Mouse (Mus musculus): ENCODE measurements at regions not wholly inside any gene's neighbourhood (a gene's known extent, or its start where the extent isn't known, plus 50 kb on each side); places are given as distances from the start of the nearest gene placed in this dataset.

GRCm38 (mm10) chr4:31076236-31076635, 887.7 kb upstream of the Map3k7 start:
- Histone ChIP-seq H3K36me3 (no peaks in the 10 kb centered on the region), H3K9ac (no peak overlapping the region), H3K27ac (no peak overlapping the region), H3K4me3 (no peak overlapping the region), H3K9me3 (no peaks in the 10 kb centered on the region), H3K27me3 (replicated peaks) (no peaks in the 10 kb centered on the region), H3K4me1 (no peaks in the 10 kb centered on the region), H3K4me2 (replicated peaks) (no peak overlapping the region)
- no peak for ATAC-seq (ENCODE audit: low FRiP score, low read depth)
- WGBS = 86% methylated on average over 3 of the region's 3 CpGs

- H3K4me2 ChIP-seq (replicated peaks) = no peak overlapping the region
- no peak overlapping the region for H3K9ac ChIP-seq
- no peaks in the 10 kb centered on the region for H3K27me3 ChIP-seq (replicated peaks)
- ATAC-seq (ENCODE audit: low FRiP score, low read depth) = no peak
- H3K4me1 ChIP-seq = no peaks in the 10 kb centered on the region
- H3K27ac ChIP-seq = no peak overlapping the region
- H3K4me3 ChIP-seq = no peak overlapping the region
- no peaks in the 10 kb centered on the region for H3K36me3 ChIP-seq
- 83% methylated on average over 8 of the region's 8 CpGs for WGBS
- no peaks in the 10 kb centered on the region for H3K9me3 ChIP-seq
Measured at GRCm38 (mm10) chr4:31121586-31121985, 842.3 kb upstream of the Map3k7 start.

- no peaks in the 10 kb centered on the region for H3K4me1 ChIP-seq
- no peak overlapping the region for H3K9ac ChIP-seq
- 86% methylated on average over 1 of the region's 1 CpGs for WGBS
- no peak overlapping the region for H3K4me2 ChIP-seq (replicated peaks)
- H3K9me3 ChIP-seq = no peaks in the 10 kb centered on the region
- no peak overlapping the region for H3K27ac ChIP-seq
- no peak overlapping the region for H3K4me3 ChIP-seq
- ATAC-seq (ENCODE audit: low FRiP score, low read depth) = no peak
- no peaks in the 10 kb centered on the region for H3K36me3 ChIP-seq
- no peaks in the 10 kb centered on the region for H3K27me3 ChIP-seq (replicated peaks)
Measured at GRCm38 (mm10) chr4:31143166-31143565, 820.7 kb upstream of the Map3k7 start.

- ATAC-seq (ENCODE audit: low FRiP score, low read depth) = no peak
- Histone ChIP-seq H3K27ac (no peak overlapping the region), H3K9ac (no peak overlapping the region), H3K36me3 (no peaks in the 10 kb centered on the region), H3K4me1 (no peaks in the 10 kb centered on the region), H3K9me3 (no peaks in the 10 kb centered on the region), H3K4me3 (no peak overlapping the region), H3K27me3 (replicated peaks) (no peaks in the 10 kb centered on the region), H3K4me2 (replicated peaks) (no peak overlapping the region)
- 67% methylated on average over 4 of the region's 4 CpGs for WGBS
Measured at GRCm38 (mm10) chr4:31167431-31167830, 796.5 kb upstream of the Map3k7 start.

GRCm38 (mm10) chr4:31168357-31168756, 795.5 kb upstream of the Map3k7 start:
- no peak for ATAC-seq (ENCODE audit: low FRiP score, low read depth)
- Histone ChIP-seq H3K27me3 (replicated peaks) (no peaks in the 10 kb centered on the region), H3K4me1 (no peaks in the 10 kb centered on the region), H3K4me3 (no peak overlapping the region), H3K4me2 (replicated peaks) (no peak overlapping the region), H3K36me3 (no peaks in the 10 kb centered on the region), H3K9ac (no peak overlapping the region), H3K27ac (no peak overlapping the region), H3K9me3 (no peaks in the 10 kb centered on the region)
- WGBS = 81% methylated on average over 4 of the region's 4 CpGs

- Histone ChIP-seq H3K9me3 (no peaks in the 10 kb centered on the region), H3K27ac (no peak overlapping the region), H3K27me3 (replicated peaks) (no peaks in the 10 kb centered on the region), H3K4me1 (no peaks in the 10 kb centered on the region), H3K4me3 (no peak overlapping the region), H3K9ac (no peak overlapping the region), H3K4me2 (replicated peaks) (no peak overlapping the region), H3K36me3 (no peaks in the 10 kb centered on the region)
- 60% methylated on average over 3 of the region's 3 CpGs for WGBS
- no peak for ATAC-seq (ENCODE audit: low FRiP score, low read depth)
Measured at GRCm38 (mm10) chr4:31171190-31171589, 792.7 kb upstream of the Map3k7 start.

- no peak overlapping the region for H3K4me2 ChIP-seq (replicated peaks)
- H3K9me3 ChIP-seq = no peaks in the 10 kb centered on the region
- H3K27me3 ChIP-seq (replicated peaks) = no peaks in the 10 kb centered on the region
- no peak for ATAC-seq (ENCODE audit: low FRiP score, low read depth)
- H3K4me1 ChIP-seq = no peaks in the 10 kb centered on the region
- no peak overlapping the region for H3K27ac ChIP-seq
- no peak overlapping the region for H3K9ac ChIP-seq
- no peaks in the 10 kb centered on the region for H3K36me3 ChIP-seq
- H3K4me3 ChIP-seq = no peak overlapping the region
Measured at GRCm38 (mm10) chr4:31197852-31198251, 766.0 kb upstream of the Map3k7 start.

GRCm38 (mm10) chr4:31203286-31203685, 760.6 kb upstream of the Map3k7 start:
- WGBS = 72% methylated on average over 3 of the region's 3 CpGs
- Histone ChIP-seq H3K4me3 (no peak overlapping the region), H3K27me3 (replicated peaks) (no peaks in the 10 kb centered on the region), H3K4me2 (replicated peaks) (no peak overlapping the region), H3K36me3 (no peaks in the 10 kb centered on the region), H3K4me1 (no peaks in the 10 kb centered on the region), H3K9me3 (no peaks in the 10 kb centered on the region), H3K27ac (no peak overlapping the region), H3K9ac (no peak overlapping the region)
- no peak for ATAC-seq (ENCODE audit: low FRiP score, low read depth)

- H3K27me3 ChIP-seq (replicated peaks) = no peaks in the 10 kb centered on the region
- no peak for ATAC-seq (ENCODE audit: low FRiP score, low read depth)
- no peaks in the 10 kb centered on the region for H3K4me1 ChIP-seq
- H3K27ac ChIP-seq = no peak overlapping the region
- 88% methylated on average over 14 of the region's 14 CpGs for WGBS
- H3K9me3 ChIP-seq = no peaks in the 10 kb centered on the region
- no peak overlapping the region for H3K4me3 ChIP-seq
- no peak overlapping the region for H3K9ac ChIP-seq
- no peak overlapping the region for H3K4me2 ChIP-seq (replicated peaks)
- H3K36me3 ChIP-seq = no peaks in the 10 kb centered on the region
Measured at GRCm38 (mm10) chr4:31205332-31205970, 758.4 kb upstream of the Map3k7 start.

- Histone ChIP-seq H3K9ac (no peak overlapping the region), H3K9me3 (no peaks in the 10 kb centered on the region), H3K27me3 (replicated peaks) (no peaks in the 10 kb centered on the region), H3K4me3 (no peak overlapping the region), H3K27ac (no peak overlapping the region), H3K36me3 (no peaks in the 10 kb centered on the region), H3K4me1 (no peaks in the 10 kb centered on the region), H3K4me2 (replicated peaks) (no peak overlapping the region)
- ATAC-seq (ENCODE audit: low FRiP score, low read depth) = no peak
- 81% methylated on average over 2 of the region's 2 CpGs for WGBS
Measured at GRCm38 (mm10) chr4:31225741-31226140, 738.2 kb upstream of the Map3k7 start.

- Histone ChIP-seq H3K9me3 (no peaks in the 10 kb centered on the region), H3K9ac (no peak overlapping the region), H3K27ac (no peak overlapping the region), H3K36me3 (no peaks in the 10 kb centered on the region), H3K4me2 (replicated peaks) (no peak overlapping the region), H3K4me1 (no peaks in the 10 kb centered on the region), H3K27me3 (replicated peaks) (no peaks in the 10 kb centered on the region), H3K4me3 (no peak overlapping the region)
- 74% methylated on average over 3 of the region's 3 CpGs for WGBS
- ATAC-seq (ENCODE audit: low FRiP score, low read depth) = no peak
Measured at GRCm38 (mm10) chr4:31268825-31269495, 694.9 kb upstream of the Map3k7 start.

GRCm38 (mm10) chr4:31274131-31274530, 689.8 kb upstream of the Map3k7 start:
- Histone ChIP-seq H3K4me2 (replicated peaks) (no peak overlapping the region), H3K36me3 (no peaks in the 10 kb centered on the region), H3K27ac (no peak overlapping the region), H3K27me3 (replicated peaks) (no peaks in the 10 kb centered on the region), H3K4me1 (no peaks in the 10 kb centered on the region), H3K4me3 (no peak overlapping the region), H3K9ac (no peak overlapping the region), H3K9me3 (no peaks in the 10 kb centered on the region)
- WGBS = 90% methylated on average over 1 of the region's 1 CpGs
- ATAC-seq (ENCODE audit: low FRiP score, low read depth) = no peak
